Mouse (Mus musculus): ENCODE measurements at regions not wholly inside any gene's neighbourhood (a gene's known extent, or its start where the extent isn't known, plus 50 kb on each side); places are given as distances from the start of the nearest gene placed in this dataset.
"Not testable (repeated sequence)": the region's sequence is repeated elsewhere in the genome, so short reads cannot be mapped to it uniquely, and the experiment has no call there.

DNA sequence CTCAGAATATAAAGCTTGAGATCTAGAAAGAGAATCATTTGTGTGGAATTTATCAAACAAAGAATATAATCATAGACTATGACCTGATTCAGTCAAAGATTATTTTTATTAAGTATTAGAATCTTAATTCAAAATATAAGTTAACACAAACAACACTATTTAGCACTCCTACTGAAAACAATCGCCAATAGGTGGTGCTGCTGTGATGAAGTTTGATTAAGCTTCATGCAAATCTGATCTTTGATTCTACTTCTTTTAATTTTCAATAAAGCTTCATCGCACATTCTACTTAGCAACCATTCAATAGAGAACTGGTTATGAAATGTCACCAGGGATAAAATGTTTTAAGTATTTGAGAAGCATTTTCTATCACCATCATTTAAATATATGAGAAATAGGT is 1509.9 kb upstream of the Pcdh7 start:
- no peak for ATAC-seq
- no peaks in the 10 kb centered on the region for H3K9me3 ChIP-seq (ENCODE audit: control insufficient read depth, low read length)
- WGBS, result 28% methylated on average over 2 of the region's 2 CpGs
- H3K9ac ChIP-seq (replicated peaks; ENCODE audit: low read depth, low read length), result no peak overlapping the region
- no peak overlapping the region for H3K4me3 ChIP-seq (replicated peaks; ENCODE audit: low read length)
- no peaks in the 10 kb centered on the region for H3K36me3 ChIP-seq (ENCODE audit: control insufficient read depth, insufficient read depth)
- no peak overlapping the region for H3K27ac ChIP-seq (ENCODE audit: low read length)
- no peaks in the 10 kb centered on the region for H3K27me3 ChIP-seq (replicated peaks; ENCODE audit: control insufficient read depth, insufficient read depth, low read length)
- no peaks in the 10 kb centered on the region for H3K4me1 ChIP-seq (replicated peaks; ENCODE audit: control insufficient read depth, insufficient read depth, low read length)
- H3K4me2 ChIP-seq (ENCODE audit: low read length), result no peak overlapping the region

DNA sequence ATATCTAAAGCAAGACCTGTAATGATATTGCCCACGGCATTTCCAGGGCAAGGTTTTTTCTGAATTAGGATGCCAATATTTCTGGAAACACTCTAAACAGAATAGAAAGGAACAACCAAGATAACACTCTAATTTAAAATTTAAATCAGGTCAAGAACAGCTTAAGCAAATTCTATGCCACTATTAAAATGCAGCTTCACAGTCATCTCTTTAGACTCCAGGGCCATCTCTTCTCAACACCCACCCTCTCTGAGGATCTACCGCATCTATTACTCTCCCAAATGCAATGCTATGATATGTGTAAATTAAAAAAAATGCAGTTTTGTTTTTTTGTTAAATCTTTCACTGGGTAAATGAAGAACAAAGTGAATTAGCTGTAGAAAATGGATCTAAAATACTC is 1501.9 kb upstream of the Pcdh7 start:
- WGBS, result 75% methylated on average over 2 of the region's 2 CpGs
- Histone ChIP-seq H3K9me3 (ENCODE audit: control insufficient read depth, low read length) (no peaks in the 10 kb centered on the region), H3K27ac (ENCODE audit: low read length) (no peak overlapping the region), H3K9ac (replicated peaks; ENCODE audit: low read depth, low read length) (no peak overlapping the region), H3K36me3 (ENCODE audit: control insufficient read depth, insufficient read depth) (no peaks in the 10 kb centered on the region), H3K4me3 (replicated peaks; ENCODE audit: low read length) (no peak overlapping the region), H3K4me2 (ENCODE audit: low read length) (no peak overlapping the region), H3K4me1 (replicated peaks; ENCODE audit: control insufficient read depth, insufficient read depth, low read length) (no peaks in the 10 kb centered on the region), H3K27me3 (replicated peaks; ENCODE audit: control insufficient read depth, insufficient read depth, low read length) (no peaks in the 10 kb centered on the region)
- no peak for ATAC-seq

DNA sequence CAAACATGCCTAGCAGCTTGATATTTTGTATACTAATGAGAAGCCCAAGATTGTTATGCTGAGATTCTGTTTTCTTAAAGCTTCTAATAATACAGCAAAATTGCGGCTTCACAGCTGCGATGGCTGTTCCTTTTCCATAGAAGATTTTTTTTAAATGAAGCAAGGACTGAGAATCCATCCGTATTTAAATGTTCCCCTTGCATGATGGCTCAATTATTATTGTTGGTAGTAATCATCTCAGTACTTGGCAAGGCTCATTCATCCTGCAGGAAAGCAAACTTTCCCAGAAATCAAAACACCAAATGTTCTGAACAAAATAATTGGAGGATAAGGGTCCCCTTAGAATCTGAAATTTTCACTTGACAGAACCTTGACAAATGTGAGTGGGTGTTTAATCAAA is 1451.6 kb upstream of the Pcdh7 start:
- Histone ChIP-seq H3K9me3 (ENCODE audit: control insufficient read depth, low read length) (no peaks in the 10 kb centered on the region), H3K36me3 (ENCODE audit: control insufficient read depth, insufficient read depth) (no peaks in the 10 kb centered on the region), H3K27me3 (replicated peaks; ENCODE audit: control insufficient read depth, insufficient read depth, low read length) (no peaks in the 10 kb centered on the region), H3K4me3 (replicated peaks; ENCODE audit: low read length) (no peak overlapping the region), H3K27ac (ENCODE audit: low read length) (no peak overlapping the region), H3K4me2 (ENCODE audit: low read length) (no peak overlapping the region), H3K9ac (replicated peaks; ENCODE audit: low read depth, low read length) (no peak overlapping the region), H3K4me1 (replicated peaks; ENCODE audit: control insufficient read depth, insufficient read depth, low read length) (no peaks in the 10 kb centered on the region)
- WGBS, result 51% methylated on average over 3 of the region's 3 CpGs
- peak; percentile 45 for ATAC-seq

DNA sequence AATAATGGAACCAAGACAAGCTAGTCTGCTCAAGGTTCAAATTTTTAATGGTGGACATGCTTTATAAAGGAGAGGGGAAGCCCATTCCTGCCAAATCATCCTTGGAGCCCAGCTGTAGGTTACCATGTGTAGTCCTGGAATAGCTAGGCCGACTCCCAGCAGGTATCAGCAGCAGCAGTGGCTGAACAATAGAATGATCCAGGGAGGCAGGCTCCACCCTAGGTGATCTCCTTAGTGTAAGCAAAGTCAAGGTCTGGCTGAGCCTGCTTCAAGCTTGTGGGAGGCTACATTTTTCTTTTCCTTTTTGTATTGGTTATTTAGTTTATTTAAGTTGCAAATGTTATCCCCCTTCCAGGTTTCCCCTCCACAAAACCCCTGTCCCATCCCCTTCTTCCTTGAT is 1426.1 kb upstream of the Pcdh7 start:
- H3K9me3 ChIP-seq (ENCODE audit: control insufficient read depth, low read length); H3K27ac ChIP-seq (ENCODE audit: low read length); H3K27me3 ChIP-seq (replicated peaks; ENCODE audit: control insufficient read depth, insufficient read depth, low read length); H3K4me1 ChIP-seq (replicated peaks; ENCODE audit: control insufficient read depth, insufficient read depth, low read length); H3K4me3 ChIP-seq (replicated peaks; ENCODE audit: low read length); H3K36me3 ChIP-seq (ENCODE audit: control insufficient read depth, insufficient read depth); ATAC-seq; H3K4me2 ChIP-seq (ENCODE audit: low read length); H3K9ac ChIP-seq (replicated peaks; ENCODE audit: low read depth, low read length): not testable (repeated sequence)
- 84% methylated on average over 1 of the region's 1 CpGs for WGBS

Data from forebrain, embryonic 16.5 days (tissue).